Mouse (Mus musculus): ENCODE data around the gene Btbd35f7. TPM values are rescaled to one million over a fixed set of nuclear protein-coding genes. Genes with fewer than 3 reads are reported as not detected.

The Btbd35f7 gene
- polyA plus RNA-seq (2012; fragmentation: generic; extraction: Trizol): not detected

DNA sequence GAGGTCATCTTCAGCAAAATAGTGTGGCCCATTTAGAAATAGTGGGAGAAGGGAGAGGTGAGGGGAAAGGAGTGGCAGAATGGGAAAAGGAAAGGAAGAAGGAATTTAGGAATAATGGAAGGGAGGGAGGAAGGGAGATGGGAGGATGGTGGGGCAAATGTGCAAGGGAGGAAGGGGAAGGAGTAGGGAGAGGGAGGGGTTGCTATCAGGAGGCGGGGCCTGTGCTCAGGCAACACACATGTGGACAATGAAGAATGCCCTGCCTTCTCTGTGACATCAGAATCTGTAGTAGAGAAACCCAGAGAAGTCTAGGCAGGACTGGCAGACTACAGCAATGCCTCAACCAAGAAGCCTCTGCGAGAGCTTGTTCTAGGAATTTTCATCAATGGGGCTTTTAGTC lies at the start of gene Btbd35f7:
Gene Btbd35f7, plus strand, starts transcription at position 301 of the 400 bp plus-strand sequence.

Other genes starting within 250 kb of the Btbd35f7 start
- gene Mycs, start 199.8 kb upstream of the Btbd35f7 start, polyA plus RNA-seq (2012; fragmentation: generic; extraction: Trizol): not detected

Data from C3H10T1/2 (cell line).